Comparison of ENCODE assay signal across 32 mouse cellular contexts in genomic region chr15:86375262-86375661, GRCm38 (mm10).
"Had no signal": no experiment of that assay in that cellular context is flagged by ENCODE, and none has a peak within 500 bp of the region (broad histone marks: within the 10 kb centered on the region; RNA-seq: fewer than 3 reads in every experiment).

No protein-coding gene starts in this region.

- H3K9ac ChIP-seq: limb, embryonic 12.5 days; limb, embryonic 13.5 days; limb, embryonic 15.5 days; liver, embryonic 12.5 days; liver, embryonic 13.5 days; liver, embryonic 14.5 days; liver, embryonic 15.5 days; liver, postnatal 0 days; lung, embryonic 14.5 days; lung, embryonic 15.5 days; midbrain, embryonic 12.5 days; midbrain, embryonic 13.5 days; midbrain, embryonic 15.5 days; neural tube, embryonic 12.5 days had no signal

- ATAC-seq: liver, embryonic 12.5 days; liver, postnatal 0 days; lung, postnatal 0 days; midbrain, embryonic 13.5 days; midbrain, embryonic 15.5 days; midbrain, embryonic 16.5 days had no signal

- DNase-seq: left cerebral cortex, postnatal 4 days; liver; liver, embryonic 13.5 days; liver, postnatal 0 days; lung, adult 18-20 months; lung, adult 2 months; lung, embryonic 14.5 days; lung, postnatal 10 days; lung, postnatal 14 days; lung, postnatal 36 days; lung, postnatal 4 days; midbrain, embryonic 14.5 days had no signal

- H3K36me3 ChIP-seq: limb, embryonic 10.5 days; limb, embryonic 12.5 days; limb, embryonic 13.5 days; limb, embryonic 15.5 days; liver, embryonic 12.5 days; liver, embryonic 13.5 days; liver, embryonic 15.5 days; lung, embryonic 15.5 days; midbrain, embryonic 10.5 days; midbrain, embryonic 12.5 days; midbrain, embryonic 13.5 days; midbrain, embryonic 15.5 days; neural tube, embryonic 12.5 days had no signal

- H3K4me3 ChIP-seq: limb, embryonic 10.5 days; limb, embryonic 12.5 days; limb, embryonic 13.5 days; limb, embryonic 15.5 days; liver, embryonic 12.5 days; liver, embryonic 13.5 days; liver, embryonic 15.5 days; lung, embryonic 15.5 days; megakaryocyte, embryonic 14.5 days; midbrain, embryonic 10.5 days; midbrain, embryonic 12.5 days; midbrain, embryonic 13.5 days; midbrain, embryonic 15.5 days; myocyte; neural tube, embryonic 12.5 days had no signal

- H3K27ac ChIP-seq: limb, embryonic 12.5 days; limb, embryonic 13.5 days; limb, embryonic 15.5 days; liver, embryonic 12.5 days; liver, embryonic 13.5 days; liver, embryonic 14.5 days; liver, embryonic 15.5 days; lung, embryonic 15.5 days; macrophage; midbrain, embryonic 10.5 days; midbrain, embryonic 12.5 days; midbrain, embryonic 15.5 days; neural tube, embryonic 12.5 days had no signal

- H3K4me1 ChIP-seq: liver, embryonic 12.5 days; liver, embryonic 13.5 days; liver, embryonic 15.5 days; lung, embryonic 15.5 days; midbrain, embryonic 10.5 days; midbrain, embryonic 12.5 days; midbrain, embryonic 13.5 days; midbrain, embryonic 15.5 days; neural tube, embryonic 12.5 days had no signal

- H3K9me3 ChIP-seq: limb, embryonic 10.5 days; limb, embryonic 12.5 days; limb, embryonic 13.5 days; limb, embryonic 15.5 days; liver, embryonic 12.5 days; liver, embryonic 13.5 days; liver, embryonic 15.5 days; lung, embryonic 15.5 days; megakaryocyte, embryonic 14.5 days; midbrain, embryonic 10.5 days; midbrain, embryonic 12.5 days; midbrain, embryonic 13.5 days; midbrain, embryonic 15.5 days; neural tube, embryonic 12.5 days had no signal

- H3K27me3 ChIP-seq: limb, embryonic 12.5 days; limb, embryonic 13.5 days; limb, embryonic 15.5 days; liver, embryonic 12.5 days; liver, embryonic 13.5 days; liver, embryonic 15.5 days; lung, embryonic 15.5 days; megakaryocyte, embryonic 14.5 days; midbrain, embryonic 12.5 days; midbrain, embryonic 13.5 days; midbrain, embryonic 15.5 days; neural tube, embryonic 12.5 days had no signal

- H3K4me2 ChIP-seq: limb, embryonic 12.5 days; limb, embryonic 13.5 days; limb, embryonic 15.5 days; liver, embryonic 11.5 days; liver, embryonic 12.5 days; liver, embryonic 13.5 days; liver, embryonic 15.5 days; lung, embryonic 14.5 days; lung, embryonic 15.5 days; midbrain, embryonic 11.5 days; midbrain, embryonic 12.5 days; midbrain, embryonic 13.5 days; midbrain, embryonic 15.5 days; neural tube, embryonic 12.5 days had no signal
